Mouse (Mus musculus) left cerebral cortex, postnatal 4 days (tissue): ENCODE data around the gene Ncln. TPM values are rescaled to one million over a fixed set of nuclear protein-coding genes. Genes with fewer than 3 reads are reported as not detected.

Experiments used
- DNase-seq: peaks from one replicate; pipeline ENCODE4 v3.0.0-alpha.2; 2022
- intact Hi-C: fragments of 180-260 bp; cut with DNase I; formaldehyde crosslinking; loops from one replicate; pipeline ENCODE4 v1.15.1; 2025
- total RNA-seq, 2 experiments: library from RNA; stranded (reverse); gene quantifications; 2 replicates each; pipeline ENCODE4 v1.2.3; 2021

Gene Ncln
- total RNA-seq, 2 experiments from 2014 or later: 104 to 105 TPM

GRCm38 (mm10) chr10:81465265-81465645 lies 30.9 kb downstream of the Ncln start:
- intact Hi-C loops: loop anchor here (10.0 kb wide), 1 partner anchor 270 kb away; no protein-coding TSS in a partner anchor
- DNase-seq: no peak

DNA sequence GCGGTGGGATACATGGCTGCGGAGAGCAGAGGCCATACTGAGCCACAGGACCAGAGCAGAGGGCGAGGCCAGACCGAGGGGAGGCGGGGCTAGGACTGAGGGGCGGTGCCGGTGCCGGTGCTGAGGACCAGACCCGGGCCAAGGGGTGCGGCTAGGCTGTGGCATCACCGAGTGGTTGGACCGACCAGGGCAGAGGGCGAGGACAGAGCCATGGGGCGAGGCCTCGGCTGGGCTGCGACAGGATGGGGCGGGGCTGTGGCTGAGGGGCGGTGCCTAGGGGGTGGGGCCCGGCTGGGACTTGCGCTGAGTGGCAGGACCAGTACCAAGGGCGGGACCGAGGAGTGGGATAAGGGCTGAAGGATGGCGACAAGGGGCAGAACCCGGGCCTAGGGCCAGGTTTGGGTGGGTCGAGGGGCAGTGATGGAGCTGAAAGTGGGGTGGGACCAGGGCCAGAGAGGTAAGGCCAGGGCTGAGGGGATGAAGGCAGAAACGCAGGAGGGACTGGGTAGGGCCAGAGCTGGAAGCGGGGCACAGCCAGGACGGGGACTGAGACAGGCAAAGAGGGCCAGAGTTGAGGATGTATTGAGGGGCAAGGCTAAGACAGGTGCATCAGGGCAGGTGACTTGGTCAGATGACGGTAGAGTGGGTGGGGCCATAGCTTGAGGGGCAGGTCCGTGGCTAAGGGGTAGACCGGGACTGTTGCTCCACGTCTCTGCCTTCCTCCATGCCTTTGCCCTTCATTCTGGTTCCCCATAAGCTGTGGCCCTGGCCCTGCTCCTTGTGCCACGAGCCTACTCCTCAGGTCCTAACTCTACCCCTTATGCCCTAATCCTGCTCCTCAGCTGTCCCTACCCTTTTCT lies 31.6 kb downstream of the Ncln start:
- intact Hi-C loops: loop anchor here (10.0 kb wide), 1 partner anchor 270 kb away; no protein-coding TSS in a partner anchor
- peak; percentile 63 for DNase-seq

- no peak for DNase-seq
- intact Hi-C loops: loop anchor here (10.0 kb wide), 1 partner anchor 269 kb away; no protein-coding TSS in a partner anchor
Observed at GRCm38 (mm10) chr10:81463531-81463930, 32.7 kb downstream of the Ncln start.

DNA sequence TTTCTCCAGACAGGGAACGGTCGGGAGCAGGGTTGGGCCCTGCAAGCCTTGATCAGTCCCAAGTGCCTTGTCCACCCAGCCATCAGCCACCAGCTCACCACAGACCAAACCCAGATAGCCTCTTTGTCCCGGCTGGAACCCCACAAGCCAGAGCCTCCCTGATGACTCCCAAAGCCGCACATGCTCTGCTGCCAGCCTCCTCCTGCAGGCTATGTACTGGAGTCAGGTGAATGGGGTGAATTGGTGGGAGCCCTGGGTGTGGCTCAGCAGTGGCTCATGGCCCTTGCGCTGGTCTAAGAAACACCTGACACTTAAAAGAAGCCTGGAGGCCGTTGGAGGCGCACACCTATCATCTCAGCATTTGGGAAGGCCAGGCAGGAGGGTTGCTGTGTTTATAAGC lies 33.3 kb downstream of the Ncln start:
- DNase-seq: no peak
- intact Hi-C loops: loop anchor here (10.0 kb wide), 1 partner anchor 268 kb away; no protein-coding TSS in a partner anchor

- intact Hi-C loops: loop anchor here (10.0 kb wide), 1 partner anchor 268 kb away; no protein-coding TSS in a partner anchor
- no peak for DNase-seq
Observed at GRCm38 (mm10) chr10:81462415-81462804, 33.8 kb downstream of the Ncln start.

DNA sequence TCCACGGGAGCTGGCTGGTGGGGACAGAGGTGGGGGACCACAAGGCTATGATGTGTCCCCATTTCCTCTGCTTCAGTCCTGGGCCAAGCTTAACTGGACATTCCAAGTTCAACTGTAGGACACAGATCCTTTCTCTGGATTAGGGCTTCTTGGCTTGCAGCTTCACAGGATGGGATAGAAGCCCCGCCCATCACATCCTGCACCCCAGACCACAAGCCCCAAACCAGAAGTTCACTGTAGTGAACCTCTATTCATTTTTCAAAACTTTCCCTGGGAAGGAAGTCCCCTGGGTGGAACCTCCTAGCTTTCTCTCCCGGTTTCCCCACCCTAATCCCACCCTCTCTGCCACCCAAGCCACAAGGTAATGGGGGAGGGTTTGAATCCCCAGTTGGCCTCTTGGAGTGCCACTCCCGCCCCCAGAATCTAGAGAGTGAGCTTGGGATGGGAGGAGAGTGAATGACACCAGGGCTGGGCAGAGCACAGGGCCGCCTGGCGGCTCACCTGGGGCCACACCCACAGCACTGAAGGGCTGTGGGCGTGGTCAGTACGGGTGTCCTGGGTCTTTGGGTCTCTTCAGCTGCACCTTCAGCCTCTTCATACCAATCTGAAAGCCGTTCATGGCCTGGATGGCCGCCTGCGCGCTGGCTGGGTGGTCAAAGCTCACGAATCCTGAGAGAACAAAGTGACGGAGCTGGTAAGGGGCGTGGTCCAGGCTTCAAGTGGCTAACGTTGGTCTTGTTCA lies 34.3 kb downstream of the Ncln start:
- intact Hi-C loops: loop anchor here (10.0 kb wide), 1 partner anchor 267 kb away; no protein-coding TSS in a partner anchor

DNA sequence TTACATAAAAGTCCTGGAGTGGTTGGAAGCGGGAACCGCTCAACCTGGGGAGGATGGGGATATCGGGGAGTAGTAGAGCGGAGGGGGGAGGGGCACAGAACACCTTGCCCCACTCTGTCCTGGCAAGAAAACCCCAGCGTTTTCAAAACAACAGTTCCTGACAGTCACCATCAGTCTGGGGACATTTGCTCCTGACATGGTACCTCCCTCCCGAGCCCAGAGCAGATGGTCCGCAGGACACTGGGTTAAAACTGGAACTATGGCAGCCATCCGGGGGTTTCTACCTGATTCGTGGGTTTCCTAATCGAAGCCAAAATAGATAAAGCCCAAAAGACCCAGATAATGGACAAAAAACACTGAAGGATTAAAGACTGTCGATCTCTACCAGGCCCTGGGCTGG lies 35.2 kb downstream of the Ncln start:
- intact Hi-C loops: loop anchor here (10.0 kb wide), 1 partner anchor 266 kb away; no protein-coding TSS in a partner anchor
- DNase-seq: no peak

More for the DNA sequence above, 34.3 kb downstream of the Ncln start:
- DNase-seq: no peak

GRCm38 (mm10) chr10:81460471-81460870 lies 35.7 kb downstream of the Ncln start:
- intact Hi-C loops: loop anchor here (10.0 kb wide), 1 partner anchor 266 kb away; no protein-coding TSS in a partner anchor
- DNase-seq: no peak

- intact Hi-C loops: loop anchor here (10.0 kb wide), 1 partner anchor 175 kb away; no protein-coding TSS in a partner anchor
- DNase-seq: no peak
Observed at GRCm38 (mm10) chr10:81459399-81459798, 36.8 kb downstream of the Ncln start.

GRCm38 (mm10) chr10:81458267-81458666 lies 37.9 kb downstream of the Ncln start:
- DNase-seq: no peak
- intact Hi-C loops: loop anchor here (10.0 kb wide), 1 partner anchor 173 kb away; no protein-coding TSS in a partner anchor

DNA sequence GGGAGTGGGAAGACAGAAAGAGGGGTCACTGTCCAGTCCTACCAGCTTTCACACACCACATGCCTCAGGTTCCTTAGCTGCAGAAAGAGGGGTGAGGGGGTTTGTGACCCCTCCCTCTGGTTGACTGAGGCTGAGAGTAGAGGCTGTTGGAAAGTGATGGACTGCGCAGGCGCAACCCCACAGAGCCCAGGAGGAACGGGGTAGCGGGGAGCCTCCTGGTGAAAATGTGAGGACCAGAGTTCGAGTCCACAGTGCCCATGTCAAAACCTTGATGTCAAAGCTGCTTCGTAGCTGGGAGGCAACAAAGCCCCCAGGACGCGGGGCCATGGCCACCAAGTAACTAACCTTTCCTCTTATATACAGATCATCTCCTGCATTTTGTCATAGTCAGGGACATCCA lies 38.6 kb downstream of the Ncln start:
- DNase-seq: no peak
- intact Hi-C loops: loop anchor here (10.0 kb wide), 1 partner anchor 173 kb away; no protein-coding TSS in a partner anchor

DNA sequence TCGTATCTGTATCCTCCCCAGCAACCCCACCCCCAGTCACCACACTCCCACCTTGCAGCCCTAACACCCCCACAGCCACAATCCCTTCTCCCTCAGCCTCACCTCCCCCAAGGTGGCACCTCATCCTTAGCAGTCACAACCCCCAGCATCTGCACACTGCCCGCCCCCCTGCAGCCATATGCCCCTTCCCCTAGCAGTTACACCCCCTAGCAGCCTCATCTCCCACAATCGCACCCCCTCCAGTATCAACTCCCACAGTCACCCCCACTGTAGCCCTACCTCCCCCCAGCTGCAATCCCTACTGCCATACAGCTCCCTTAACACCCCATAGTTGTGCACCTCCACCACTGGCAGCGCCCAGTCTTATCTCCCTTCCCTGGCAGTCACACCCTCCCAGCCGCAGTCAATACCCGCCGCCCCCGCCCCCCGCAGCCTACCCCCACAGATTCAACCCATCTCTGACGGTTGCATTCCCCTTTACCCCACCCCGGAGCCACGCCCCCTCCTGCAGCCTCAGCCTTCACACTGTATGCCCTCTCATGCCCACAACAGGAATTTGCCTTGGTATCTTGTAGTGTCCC lies 39.1 kb downstream of the Ncln start:
- intact Hi-C loops: loop anchor here (10.0 kb wide), 1 partner anchor 172 kb away; no protein-coding TSS in a partner anchor
- DNase-seq: no peak

DNA sequence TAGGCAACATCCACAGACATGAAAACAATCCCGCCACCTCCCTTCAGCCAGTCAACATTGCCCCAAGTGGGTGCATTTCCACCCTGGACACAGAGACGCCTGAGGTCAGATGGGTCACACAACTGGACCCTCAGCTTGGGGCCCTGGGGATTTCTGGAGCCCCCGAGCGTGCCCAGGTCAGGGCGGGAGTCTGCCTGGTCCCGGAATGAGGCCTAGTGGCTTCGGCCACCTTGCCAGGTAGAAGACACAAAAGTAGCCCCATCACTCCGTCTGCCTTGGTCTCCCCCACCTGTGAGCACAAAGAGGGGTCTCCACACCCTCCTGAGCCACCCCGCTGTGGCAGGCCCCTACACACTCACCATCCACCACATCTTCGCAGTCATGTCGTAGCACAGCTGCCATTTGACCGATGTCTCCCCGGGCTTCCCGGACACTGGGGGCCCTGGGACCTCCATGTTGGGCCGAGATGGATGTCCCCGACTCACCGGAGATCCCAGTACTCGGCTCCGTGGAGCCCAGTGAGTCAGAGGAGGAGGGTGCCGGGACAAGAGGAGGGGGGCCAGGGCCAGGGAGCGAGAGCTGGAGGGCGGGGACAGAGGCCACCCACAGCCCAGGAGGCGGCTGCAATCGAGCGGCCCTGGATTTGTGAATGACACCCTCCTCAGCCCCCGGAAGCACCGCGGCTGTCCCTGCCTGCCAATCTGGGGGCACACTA lies 40.9 kb downstream of the Ncln start, which contains the start of gene Nfic:
Gene Nfic, minus strand, starts transcription at position 455 of the 715 bp plus-strand sequence.
- intact Hi-C loops: loop anchor here (10.0 kb wide), 1 partner anchor 171 kb away; no protein-coding TSS in a partner anchor
- DNase-seq: no peak

GRCm38 (mm10) chr10:81454106-81454505 lies 42.1 kb downstream of the Ncln start:
- no peak for DNase-seq
- intact Hi-C loops: loop anchor here (10.0 kb wide), 1 partner anchor 169 kb away; no protein-coding TSS in a partner anchor

GRCm38 (mm10) chr10:81452947-81453288 lies 43.3 kb downstream of the Ncln start:
- no peak for DNase-seq
- intact Hi-C loops: loop anchor here (10.0 kb wide), 1 partner anchor 168 kb away; no protein-coding TSS in a partner anchor

- no peak for DNase-seq
- intact Hi-C loops: loop anchor here (10.0 kb wide), 1 partner anchor 168 kb away; no protein-coding TSS in a partner anchor
Observed at GRCm38 (mm10) chr10:81452237-81452946, 43.8 kb downstream of the Ncln start.

- intact Hi-C loops: loop anchor here (2.0 to 10.0 kb wide), 2 partner anchors 63 to 167 kb away; partner anchors contain the start of gene Gm48552
- DNase-seq: no peak
Observed at GRCm38 (mm10) chr10:81451365-81451745, 44.8 kb downstream of the Ncln start.

GRCm38 (mm10) chr10:81450641-81451364 lies 45.4 kb downstream of the Ncln start:
- intact Hi-C loops: loop anchor here (2.0 to 10.0 kb wide), 2 partner anchors 62 to 166 kb away; partner anchors contain the start of gene Gm48552
- no peak for DNase-seq
